In genomic region chr6:48860130-48860815, GRCm38 (mm10) we compare ENCODE assay signal across 8 mouse cellular contexts. TPM values are rescaled to one million over a fixed set of nuclear protein-coding genes. Genes with fewer than 3 reads are reported as not detected.
DNase-seq lines count a peak whose midpoint lies in the region; ATAC-seq lines count a peak whose summit lies in the region.

No protein-coding gene starts in this region.

- H3K4me2 ChIP-seq in heart, embryonic 16.5 days (ENCODE audit: low read depth, low read length): peak overlapping the region; percentile 58
- peak overlapping the region; percentile 12; the same call in 1 of the 2 replicates for H3K4me2 ChIP-seq in neural tube, embryonic 14.5 days (ENCODE audit: low read depth, low read length)

- H3K4me3 ChIP-seq in heart, embryonic 16.5 days (ENCODE audit: low read length): peak overlapping the region; percentile 32
- no peak overlapping the region for H3K4me3 ChIP-seq in neural tube, embryonic 14.5 days (ENCODE audit: low read depth, low read length)

- H3K27ac ChIP-seq in heart, embryonic 16.5 days (ENCODE audit: low read length): no peak overlapping the region
- H3K27ac ChIP-seq in neural tube, embryonic 14.5 days (ENCODE audit: low read depth, low read length): no peak overlapping the region

- H3K9ac ChIP-seq in heart, embryonic 16.5 days (ENCODE audit: low read length): peak overlapping the region; percentile 21; the same call in 1 of the 2 replicates
- H3K9ac ChIP-seq in neural tube, embryonic 14.5 days (replicated peaks; ENCODE audit: low read depth, low read length): no peak overlapping the region

- no peak; the same call in 1 of the 2 replicates for ATAC-seq in heart, embryonic 16.5 days (replicated peaks; ENCODE audit: extremely low read depth, insufficient read depth, low FRiP score)
- peak; percentile 58; the same call in 1 of the 2 replicates for ATAC-seq in neural tube, embryonic 14.5 days (ENCODE audit: low read depth)

- WGBS in heart, embryonic 16.5 days: 10% methylated on average over 21 of the region's 23 CpGs
- 15% methylated on average over 19 of the region's 23 CpGs for WGBS in neural tube, embryonic 14.5 days

- H3K36me3 ChIP-seq in heart, embryonic 16.5 days (ENCODE audit: control insufficient read depth, insufficient read depth): no peaks in the 10 kb centered on the region
- H3K36me3 ChIP-seq in neural tube, embryonic 14.5 days (ENCODE audit: control insufficient read depth, insufficient read depth, low read length): no peaks in the 10 kb centered on the region

- peak; percentile 59 for DNase-seq in layer of hippocampus, adult 11-12 months (ENCODE audit: low spot score)
- no peak for DNase-seq in layer of hippocampus, adult 9-10 months (ENCODE audit: low spot score)
- DNase-seq in embryo, embryonic 9.5 days (ENCODE audit: extremely low spot score): peak; percentile 66
- DNase-seq in kidney, postnatal 25 days: peak; percentile 91 to 93
- peak; percentile 55 to 66 for DNase-seq in lung, adult 18-20 months
- peak; percentile 90 for DNase-seq in thymus, postnatal 4 days

- no peaks in the 10 kb centered on the region for H3K27me3 ChIP-seq in heart, embryonic 16.5 days (ENCODE audit: control insufficient read depth, insufficient read depth, low read length)
- H3K27me3 ChIP-seq in neural tube, embryonic 14.5 days (ENCODE audit: control insufficient read depth, insufficient read depth, low read length): no peaks in the 10 kb centered on the region; the same call in 1 of the 2 replicates

- no peaks in the 10 kb centered on the region for H3K9me3 ChIP-seq in heart, embryonic 16.5 days (replicated peaks; ENCODE audit: control insufficient read depth, low read length)
- no peaks in the 10 kb centered on the region for H3K9me3 ChIP-seq in neural tube, embryonic 14.5 days (ENCODE audit: control insufficient read depth, low read length)

- no peaks in the 10 kb centered on the region; the same call in 1 of the 2 replicates for H3K4me1 ChIP-seq in heart, embryonic 16.5 days (ENCODE audit: control insufficient read depth, insufficient read depth, low read length)
- H3K4me1 ChIP-seq in neural tube, embryonic 14.5 days (ENCODE audit: control insufficient read depth, insufficient read depth, low read length): no peaks in the 10 kb centered on the region

RNA-seq across cellular contexts. Expression of gene Aoc1, which starts 12.4 kb away (rescaled TPM):
- 0.84 TPM in 1 of 2 replicates, not detected in the other for polyA plus RNA-seq in heart, embryonic 16.5 days (2015; fragmentation: Nextera tagmentation; extraction: Ambion mirVana)
- polyA plus RNA-seq in neural tube, embryonic 14.5 days (2014; fragmentation: Nextera tagmentation; extraction: Ambion mirVana): not detected in 2 replicates

RNA-seq across cellular contexts. Expression of gene Tmem176b, which starts 19.0 kb away (rescaled TPM):
- polyA plus RNA-seq in heart, embryonic 16.5 days (2015; fragmentation: Nextera tagmentation; extraction: Ambion mirVana): 217 and 227 TPM in 2 replicates
- polyA plus RNA-seq in neural tube, embryonic 14.5 days (2014; fragmentation: Nextera tagmentation; extraction: Ambion mirVana): 88.1 and 135 TPM in 2 replicates

RNA-seq across cellular contexts. Expression of gene Tmem176a, which starts 19.6 kb away (rescaled TPM):
- 78.4 and 88.4 TPM in 2 replicates for polyA plus RNA-seq in heart, embryonic 16.5 days (2015; fragmentation: Nextera tagmentation; extraction: Ambion mirVana)
- 16.7 and 26.9 TPM in 2 replicates for polyA plus RNA-seq in neural tube, embryonic 14.5 days (2014; fragmentation: Nextera tagmentation; extraction: Ambion mirVana)
